Mouse (Mus musculus) stomach, embryonic 14.5 days (tissue): Measurements from ENCODE around the gene Pi16. TPM values are rescaled to one million over a fixed set of nuclear protein-coding genes. Genes with fewer than 3 reads are reported as not detected.
A peak's percentile ranks its signal among the peaks of the same experiment; 100 is the strongest.
"Not testable (repeated sequence)": the region's sequence is repeated elsewhere in the genome, so short reads cannot be mapped to it uniquely, and the experiment has no call there.

ENCODE experiments used
- ATAC-seq: fragments of 200-750 bp; cut with Nextera tagmentation; 2 replicates; pipeline ENCODE4 v1.8.0; 2017; ENCODE audit warnings: low read depth, moderate TSS enrichment; ENCODE audit not compliant: insufficient number of reproducible peaks, insufficient read depth, low FRiP score
- H3K27ac ChIP-seq: fragments of 300-500 bp; sonication (generic); 2 replicates; pipeline ENCODE4 v1.5.1; 2014; ENCODE audit warnings: mild to moderate bottlenecking, low read length, moderate library complexity, mixed read lengths
- H3K27me3 ChIP-seq: fragments of 300-500 bp; sonication (generic); 2 replicates; pipeline ENCODE4 v1.6.1; 2014; ENCODE audit warnings: low read length, control low read depth, mixed read lengths; ENCODE audit not compliant: control insufficient read depth, insufficient read depth
- H3K36me3 ChIP-seq: fragments of 300-500 bp; sonication (generic); 2 replicates; pipeline ENCODE4 v1.6.1; 2014; ENCODE audit warnings: mild to moderate bottlenecking, control low read depth, low read length, moderate library complexity, mixed read lengths; ENCODE audit not compliant: control insufficient read depth, insufficient read depth
- H3K4me1 ChIP-seq: fragments of 300-500 bp; sonication (generic); 2 replicates; pipeline ENCODE4 v1.6.1; 2014; ENCODE audit warnings: low read length, control low read depth, mixed read lengths; ENCODE audit not compliant: control insufficient read depth, insufficient read depth
- H3K4me2 ChIP-seq: fragments of 300-500 bp; sonication (generic); replicated peaks from 2 replicates; pipeline ENCODE4 v1.6.1; 2014; ENCODE audit warnings: low read depth, low read length, control low read depth
- H3K4me3 ChIP-seq: fragments of 300-500 bp; sonication (generic); 2 replicates; pipeline ENCODE4 v1.5.1; 2014; ENCODE audit warnings: low read depth, low read length, control low read depth
- H3K9ac ChIP-seq: fragments of 300-500 bp; sonication (generic); replicated peaks from 2 replicates; pipeline ENCODE4 v1.6.1; 2014; ENCODE audit warnings: low read depth, mild to moderate bottlenecking, control low read depth, low read length, moderate library complexity, mixed read lengths
- H3K9me3 ChIP-seq: fragments of 300-500 bp; sonication (generic); 2 replicates; pipeline ENCODE4 v1.6.1; 2016; ENCODE audit warnings: low read depth, low read length, control low read depth; ENCODE audit not compliant: control insufficient read depth
- WGBS: fragments of 180-500 bp; shearing (Covaris S2); extraction: QIAGEN DNeasy Blood & Tissue Kit; methylation state at CpG from one replicate; pipeline ENCODE4 v1.1.7; 2014; 5-methylcytosine and 5-hydroxymethylcytosine counted together
- polyA plus RNA-seq: library from polyadenylated mRNA; unstranded; fragments of >200 nt; fragmentation: Nextera tagmentation; extraction: Ambion mirVana; gene quantifications from 2 replicates; pipeline ENCODE4 v1.2.1, GENCODE M21; 2014

The Pi16 gene
- polyA plus RNA-seq, 1 experiment from 2014 or later: 0.41 TPM

- H3K4me3 ChIP-seq: peak within 1 kb of the TSS; percentile 93
- peaks cover 15% of the 10 kb centered on the region; the same call in 1 of the 2 replicates for H3K4me1 ChIP-seq
- no peaks in the 10 kb centered on the region for H3K9me3 ChIP-seq
- peaks cover 8% of the 10 kb centered on the region; the same call in 1 of the 2 replicates for H3K36me3 ChIP-seq
- WGBS: under 1% methylated on average over 46 of the region's 53 CpGs
- peak within 1 kb of the TSS; percentile 92 for H3K9ac ChIP-seq
- peak; percentile 97 for ATAC-seq
- peak within 1 kb of the TSS; percentile 94 for H3K27ac ChIP-seq
- peak within 1 kb of the TSS; percentile 78 for H3K4me2 ChIP-seq
- no peaks in the 10 kb centered on the region for H3K27me3 ChIP-seq
These were observed 30.3 kb downstream of the Pi16 start, which contains the start of gene Mtch1 for GRCm38 (mm10) chr17:29347645-29348256. Mtch1 (minus strand) TSS chr17:29347934.

DNA sequence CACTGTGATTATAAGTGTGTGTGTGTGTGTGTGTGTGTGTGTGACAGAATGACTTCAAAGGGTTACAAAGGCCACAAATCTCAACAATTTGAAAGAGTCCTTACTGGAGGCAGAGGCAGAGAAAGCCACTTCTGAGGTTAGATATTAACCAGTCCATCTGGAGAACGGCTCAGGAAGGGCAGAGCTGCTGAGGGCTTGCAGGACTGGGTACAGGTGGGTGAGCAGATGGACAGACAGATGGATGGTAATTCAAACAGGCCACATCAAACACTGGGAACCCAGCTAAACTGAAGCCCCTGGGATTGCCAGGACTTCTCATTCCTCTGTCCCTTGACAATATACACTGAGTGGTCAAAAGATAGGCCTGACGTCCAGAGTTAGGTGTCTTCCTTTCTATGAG, 31.5 kb downstream of the Pi16 start:
- Histone ChIP-seq H3K4me2 (no peak overlapping the region), H3K4me1 (peaks cover 15% of the 10 kb centered on the region; the same call in 1 of the 2 replicates), H3K9ac (no peak overlapping the region), H3K4me3 (no peak overlapping the region), H3K27ac (no peak overlapping the region), H3K27me3 (no peaks in the 10 kb centered on the region), H3K9me3 (no peaks in the 10 kb centered on the region), H3K36me3 (peaks cover 3% of the 10 kb centered on the region; the same call in 1 of the 2 replicates)
- no peak for ATAC-seq
- WGBS: 70% methylated on average over 2 of the region's 2 CpGs

DNA sequence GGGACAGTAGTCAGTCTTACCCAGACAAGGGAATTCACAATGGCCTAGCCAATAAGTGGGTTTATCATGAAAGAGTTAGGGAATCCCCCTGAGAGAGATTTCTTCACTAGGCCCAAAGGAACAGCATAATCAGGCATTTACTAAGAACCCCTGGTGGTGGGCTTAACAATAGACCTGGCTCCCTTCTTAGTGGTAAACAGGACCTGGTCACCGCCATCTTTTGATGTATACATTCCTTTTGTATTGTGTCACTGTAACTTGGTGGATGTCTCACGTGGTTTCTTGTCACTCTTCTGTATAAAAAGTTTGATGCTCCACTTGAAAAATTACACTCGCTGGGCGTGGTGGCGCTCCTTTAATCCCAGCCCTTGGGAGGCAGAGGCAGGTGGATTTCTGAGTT, 33.6 kb downstream of the Pi16 start:
- H3K27me3 ChIP-seq, H3K4me2 ChIP-seq, H3K9me3 ChIP-seq, ATAC-seq, H3K36me3 ChIP-seq, H3K9ac ChIP-seq, H3K4me3 ChIP-seq, H3K27ac ChIP-seq: not testable (repeated sequence)
- 77% methylated on average over 5 of the region's 5 CpGs for WGBS
- peaks cover 17% of the 10 kb centered on the region for H3K4me1 ChIP-seq

DNA sequence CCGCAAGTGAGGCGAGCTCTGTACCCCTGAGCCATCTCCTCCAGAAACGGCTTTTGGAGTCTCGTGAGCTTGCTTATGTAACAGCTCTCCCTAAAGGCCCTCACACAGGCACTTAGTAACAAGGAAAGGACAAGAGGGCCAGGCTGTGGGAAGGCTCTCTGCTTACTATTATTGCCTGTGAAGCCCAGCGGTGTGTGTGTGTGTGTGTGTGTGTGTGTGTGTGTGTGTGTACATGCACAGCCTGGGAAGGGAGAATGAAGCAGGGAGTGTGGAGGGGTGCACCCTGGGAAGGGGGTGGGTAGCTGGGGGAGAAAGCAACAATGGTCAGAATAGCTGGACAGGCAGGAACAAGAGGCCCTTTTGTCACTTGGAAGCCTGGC, 38.0 kb downstream of the Pi16 start:
- H3K36me3 ChIP-seq: no peaks in the 10 kb centered on the region
- peak; percentile 47; the same call in 1 of the 2 replicates for ATAC-seq
- H3K4me3 ChIP-seq: no peak overlapping the region
- peak overlapping the region; percentile 47; the same call in 1 of the 2 replicates for H3K4me2 ChIP-seq
- no peaks in the 10 kb centered on the region for H3K9me3 ChIP-seq
- 35% methylated on average over 5 of the region's 5 CpGs for WGBS
- H3K27ac ChIP-seq: peak overlapping the region; percentile 96
- no peaks in the 10 kb centered on the region for H3K27me3 ChIP-seq
- peaks cover 21% of the 10 kb centered on the region for H3K4me1 ChIP-seq
- peak overlapping the region; percentile 18; the same call in 1 of the 2 replicates for H3K9ac ChIP-seq

DNA sequence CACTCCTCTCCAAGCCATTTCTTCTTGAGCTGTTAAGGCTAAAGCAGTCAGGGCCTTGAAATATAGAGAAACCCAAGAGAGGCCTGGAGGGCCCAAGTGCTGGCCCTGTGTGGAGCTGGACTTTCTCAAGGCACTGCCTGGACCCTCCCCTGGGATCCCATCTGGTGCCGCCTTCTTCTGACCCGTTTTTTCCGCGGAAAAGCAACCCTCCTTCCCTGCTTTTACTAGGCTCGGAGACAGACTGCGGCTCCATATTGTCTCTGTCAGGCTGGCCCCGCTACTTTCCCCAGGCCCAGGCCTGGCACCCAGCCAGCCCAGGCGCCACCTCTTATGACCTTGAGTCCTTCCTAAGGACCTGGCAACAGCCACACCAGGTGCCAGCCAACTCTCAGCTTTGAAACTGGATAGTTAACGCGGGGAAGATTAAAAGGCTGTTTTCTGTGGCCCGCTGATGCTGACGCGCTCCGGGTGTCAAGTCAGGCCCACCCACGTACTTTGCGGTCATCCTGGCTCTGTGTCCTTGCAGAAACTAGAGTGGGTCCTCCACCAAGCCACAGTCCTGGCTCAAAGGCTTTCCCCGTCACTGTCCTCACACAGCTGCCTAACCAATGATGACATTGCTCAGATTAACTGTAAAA, 38.5 kb downstream of the Pi16 start:
- Histone ChIP-seq H3K4me3 (peak overlapping the region; percentile 22; the same call in 1 of the 2 replicates), H3K9ac (peak overlapping the region; percentile 18; the same call in 1 of the 2 replicates), H3K4me2 (peak overlapping the region; percentile 47), H3K9me3 (no peaks in the 10 kb centered on the region), H3K36me3 (no peaks in the 10 kb centered on the region), H3K27me3 (no peaks in the 10 kb centered on the region), H3K4me1 (peaks cover 21% of the 10 kb centered on the region), H3K27ac (peak overlapping the region; percentile 96)
- peak; percentile 57 for ATAC-seq
- WGBS: 11% methylated on average over 17 of the region's 17 CpGs

- H3K4me2 ChIP-seq: peak overlapping the region; percentile 47
- H3K4me3 ChIP-seq: peak overlapping the region; percentile 22
- under 1% methylated on average over 11 of the region's 11 CpGs for WGBS
- no peaks in the 10 kb centered on the region for H3K9me3 ChIP-seq
- H3K9ac ChIP-seq: peak overlapping the region; percentile 18; the same call in 1 of the 2 replicates
- H3K27me3 ChIP-seq: no peaks in the 10 kb centered on the region
- no peaks in the 10 kb centered on the region for H3K36me3 ChIP-seq
- peak overlapping the region; percentile 96 for H3K27ac ChIP-seq
- ATAC-seq: peak; percentile 88
- H3K4me1 ChIP-seq: peaks cover 21% of the 10 kb centered on the region
These were observed 39.0 kb downstream of the Pi16 start for GRCm38 (mm10) chr17:29356479-29356856.

DNA sequence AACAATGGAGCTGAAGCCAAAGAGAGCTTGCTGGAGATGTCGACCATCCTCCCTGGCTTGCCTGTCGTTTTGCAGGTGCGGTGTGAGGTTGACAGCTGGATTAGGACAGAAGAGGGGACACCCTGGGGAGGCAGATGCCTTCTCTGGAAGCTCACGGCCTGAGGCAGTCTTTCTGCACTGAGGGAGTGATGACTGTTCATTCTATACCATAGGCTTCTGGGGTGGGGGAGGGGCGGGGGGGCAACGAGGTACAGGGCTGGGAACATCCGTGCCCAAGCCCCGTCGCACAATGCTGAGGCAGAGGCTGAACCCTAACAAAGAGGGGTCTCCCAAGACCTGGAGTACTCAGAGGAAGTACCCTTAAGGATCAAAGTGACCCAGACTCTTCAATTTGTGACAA, 39.4 kb downstream of the Pi16 start:
- Histone ChIP-seq H3K4me3 (peak overlapping the region; percentile 22), H3K36me3 (no peaks in the 10 kb centered on the region), H3K9me3 (no peaks in the 10 kb centered on the region), H3K4me2 (peak overlapping the region; percentile 47), H3K4me1 (peaks cover 21% of the 10 kb centered on the region), H3K9ac (no peak overlapping the region), H3K27me3 (no peaks in the 10 kb centered on the region), H3K27ac (peak overlapping the region; percentile 96; the same call in 1 of the 2 replicates)
- ATAC-seq: peak; percentile 5; the same call in 1 of the 2 replicates
- 7% methylated on average over 9 of the region's 9 CpGs for WGBS

GRCm38 (mm10) chr17:29358928-29359327, 41.4 kb downstream of the Pi16 start:
- WGBS: 69% methylated on average over 3 of the region's 3 CpGs
- Histone ChIP-seq H3K27me3 (no peaks in the 10 kb centered on the region), H3K4me2 (no peak overlapping the region), H3K4me3 (no peak overlapping the region), H3K4me1 (peaks cover 21% of the 10 kb centered on the region), H3K9ac (no peak overlapping the region), H3K9me3 (no peaks in the 10 kb centered on the region), H3K36me3 (no peaks in the 10 kb centered on the region), H3K27ac (no peak overlapping the region)
- ATAC-seq: no peak
